Mouse (Mus musculus): ENCODE data around the gene Tmem161a. TPM values are rescaled to one million over a fixed set of nuclear protein-coding genes. Genes with fewer than 3 reads are reported as not detected.
"Not testable (repeated sequence)": the region's sequence is repeated elsewhere in the genome, so short reads cannot be mapped to it uniquely, and the experiment has no call there.

Tmem161a gene
- polyA plus RNA-seq, 1 experiment from 2014 or later: 55.7 TPM

- Histone ChIP-seq H3K9me3 (no peaks in the 10 kb centered on the region), H3K4me2 (replicated peaks) (peak within 1 kb of the TSS; percentile 90), H3K27me3 (replicated peaks) (peaks cover 13% of the 10 kb centered on the region), H3K9ac (peak within 1 kb of the TSS; percentile 61), H3K27ac (no peak within 1 kb of the TSS), H3K36me3 (no peaks in the 10 kb centered on the region), H3K4me3 (peak within 1 kb of the TSS; percentile 50), H3K4me1 (peaks cover 6% of the 10 kb centered on the region)
- peak; percentile 99 for ATAC-seq (ENCODE audit: low FRiP score, low read depth)
- WGBS: under 1% methylated on average over 66 of the region's 66 CpGs
These were observed 40.2 kb downstream of the Tmem161a start, which contains the start of gene Slc25a42 for GRCm38 (mm10) chr8:70212112-70213055. Slc25a42 (minus strand) TSS chr8:70212305.

GRCm38 (mm10) chr8:70214411-70214810, 42.3 kb downstream of the Tmem161a start:
- Histone ChIP-seq H3K4me1 (peaks cover 6% of the 10 kb centered on the region), H3K4me3 (no peak overlapping the region), H3K27ac (no peak overlapping the region), H3K27me3 (replicated peaks) (peaks cover 13% of the 10 kb centered on the region), H3K9ac (no peak overlapping the region), H3K36me3 (no peaks in the 10 kb centered on the region), H3K4me2 (replicated peaks) (no peak overlapping the region), H3K9me3 (no peaks in the 10 kb centered on the region)
- WGBS: 70% methylated on average over 3 of the region's 3 CpGs
- ATAC-seq (ENCODE audit: low FRiP score, low read depth): no peak

- Histone ChIP-seq H3K9ac (no peak overlapping the region), H3K36me3 (no peaks in the 10 kb centered on the region), H3K4me3 (no peak overlapping the region), H3K27ac (no peak overlapping the region), H3K27me3 (replicated peaks) (peaks cover 13% of the 10 kb centered on the region), H3K9me3 (no peaks in the 10 kb centered on the region), H3K4me2 (replicated peaks) (no peak overlapping the region), H3K4me1 (peaks cover 6% of the 10 kb centered on the region)
- no peak for ATAC-seq (ENCODE audit: low FRiP score, low read depth)
- 73% methylated on average over 5 of the region's 5 CpGs for WGBS
These were observed 42.9 kb downstream of the Tmem161a start for GRCm38 (mm10) chr8:70215092-70215491.

- H3K27ac ChIP-seq; H3K4me3 ChIP-seq; H3K9ac ChIP-seq; H3K4me1 ChIP-seq; ATAC-seq (ENCODE audit: low FRiP score, low read depth); H3K4me2 ChIP-seq (replicated peaks); H3K27me3 ChIP-seq (replicated peaks); H3K9me3 ChIP-seq; H3K36me3 ChIP-seq: not testable (repeated sequence)
- 77% methylated on average over 3 of the region's 3 CpGs for WGBS
These were observed 44.0 kb downstream of the Tmem161a start for GRCm38 (mm10) chr8:70216161-70216560.

- ATAC-seq (ENCODE audit: low FRiP score, low read depth): no peak
- Histone ChIP-seq H3K4me1 (peaks cover 2% of the 10 kb centered on the region), H3K9me3 (no peaks in the 10 kb centered on the region), H3K27me3 (replicated peaks) (0 out of 2 replicates have a peak, but pooled peaks cover 3% of the 10 kb centered on the region), H3K27ac (no peak overlapping the region), H3K4me3 (no peak overlapping the region), H3K9ac (no peak overlapping the region), H3K4me2 (replicated peaks) (no peak overlapping the region), H3K36me3 (peaks cover 7% of the 10 kb centered on the region; the same call in 1 of the 2 replicates)
- WGBS: 85% methylated on average over 1 of the region's 1 CpGs
These were observed 44.4 kb downstream of the Tmem161a start for GRCm38 (mm10) chr8:70216566-70216965.

GRCm38 (mm10) chr8:70217441-70217840, 45.3 kb downstream of the Tmem161a start:
- H3K9me3 ChIP-seq: no peaks in the 10 kb centered on the region
- no peak overlapping the region for H3K4me2 ChIP-seq (replicated peaks)

GRCm38 (mm10) chr8:70219107-70219684, 47.0 kb downstream of the Tmem161a start:
- Histone ChIP-seq H3K27me3 (replicated peaks) (0 out of 2 replicates have a peak, but pooled peaks cover 3% of the 10 kb centered on the region), H3K4me3 (no peak overlapping the region), H3K4me1 (no peaks in the 10 kb centered on the region), H3K9ac (no peak overlapping the region), H3K36me3 (peaks cover 32% of the 10 kb centered on the region), H3K27ac (no peak overlapping the region), H3K9me3 (no peaks in the 10 kb centered on the region), H3K4me2 (replicated peaks) (no peak overlapping the region)
- WGBS: 67% methylated on average over 5 of the region's 5 CpGs
- no peak for ATAC-seq (ENCODE audit: low FRiP score, low read depth)

More at GRCm38 (mm10) chr8:70217441-70217840, 45.3 kb downstream of the Tmem161a start:
- Histone ChIP-seq H3K9ac (no peak overlapping the region), H3K27ac (no peak overlapping the region), H3K4me3 (no peak overlapping the region), H3K4me1 (no peaks in the 10 kb centered on the region; the same call in 1 of the 2 replicates), H3K27me3 (replicated peaks) (0 out of 2 replicates have a peak, but pooled peaks cover 3% of the 10 kb centered on the region), H3K36me3 (peaks cover 16% of the 10 kb centered on the region)
- ATAC-seq (ENCODE audit: low FRiP score, low read depth): no peak

- WGBS: 80% methylated on average over 8 of the region's 8 CpGs
- H3K9ac ChIP-seq: no peak overlapping the region
- ATAC-seq (ENCODE audit: low FRiP score, low read depth): no peak
- H3K4me3 ChIP-seq: no peak overlapping the region
- H3K4me1 ChIP-seq: no peaks in the 10 kb centered on the region
- 0 out of 2 replicates have a peak, but pooled peaks cover under 1% of the 10 kb centered on the region for H3K27me3 ChIP-seq (replicated peaks)
- H3K9me3 ChIP-seq: no peaks in the 10 kb centered on the region
- no peak overlapping the region for H3K4me2 ChIP-seq (replicated peaks)
- H3K27ac ChIP-seq: no peak overlapping the region
- H3K36me3 ChIP-seq: peaks cover 43% of the 10 kb centered on the region
These were observed 48.2 kb downstream of the Tmem161a start for GRCm38 (mm10) chr8:70220236-70220840.

- H3K4me3 ChIP-seq: no peak overlapping the region
- H3K27ac ChIP-seq: no peak overlapping the region
- no peak overlapping the region for H3K9ac ChIP-seq
- H3K4me1 ChIP-seq: no peaks in the 10 kb centered on the region
- H3K9me3 ChIP-seq: no peaks in the 10 kb centered on the region
- ATAC-seq (ENCODE audit: low FRiP score, low read depth): no peak
- 89% methylated on average over 3 of the region's 3 CpGs for WGBS
- H3K36me3 ChIP-seq: peaks cover 43% of the 10 kb centered on the region
- no peak overlapping the region for H3K4me2 ChIP-seq (replicated peaks)
- no peaks in the 10 kb centered on the region for H3K27me3 ChIP-seq (replicated peaks)
These were observed 48.8 kb downstream of the Tmem161a start for GRCm38 (mm10) chr8:70220911-70221310.

GRCm38 (mm10) chr8:70222041-70222440, 49.9 kb downstream of the Tmem161a start:
- Histone ChIP-seq H3K9me3 (no peaks in the 10 kb centered on the region), H3K36me3 (peaks cover 43% of the 10 kb centered on the region)

GRCm38 (mm10) chr8:70223341-70223740, 51.2 kb downstream of the Tmem161a start:
- Histone ChIP-seq H3K4me2 (replicated peaks) (no peak overlapping the region), H3K27me3 (replicated peaks) (no peaks in the 10 kb centered on the region), H3K27ac (no peak overlapping the region), H3K9ac (no peak overlapping the region), H3K36me3 (peaks cover 43% of the 10 kb centered on the region), H3K4me1 (peaks cover 8% of the 10 kb centered on the region; the same call in 1 of the 2 replicates), H3K4me3 (no peak overlapping the region), H3K9me3 (no peaks in the 10 kb centered on the region)
- no peak for ATAC-seq (ENCODE audit: low FRiP score, low read depth)
- WGBS: 49% methylated on average over 6 of the region's 6 CpGs

More at GRCm38 (mm10) chr8:70222041-70222440, 49.9 kb downstream of the Tmem161a start:
- 93% methylated on average over 12 of the region's 12 CpGs for WGBS
- Histone ChIP-seq H3K4me3 (no peak overlapping the region), H3K9ac (no peak overlapping the region), H3K4me1 (no peaks in the 10 kb centered on the region), H3K27ac (no peak overlapping the region), H3K4me2 (replicated peaks) (no peak overlapping the region), H3K27me3 (replicated peaks) (no peaks in the 10 kb centered on the region)
- ATAC-seq (ENCODE audit: low FRiP score, low read depth): no peak

GRCm38 (mm10) chr8:70227997-70228396, 55.8 kb downstream of the Tmem161a start:
- 29% methylated on average over 4 of the region's 4 CpGs for WGBS
- peak; percentile 17; the same call in 1 of the 2 replicates for ATAC-seq (ENCODE audit: low FRiP score, low read depth)

More at GRCm38 (mm10) chr8:70227997-70228396, 55.8 kb downstream of the Tmem161a start:
- H3K4me2 ChIP-seq (replicated peaks): no peak overlapping the region
- no peak overlapping the region for H3K27ac ChIP-seq
- H3K27me3 ChIP-seq (replicated peaks): no peaks in the 10 kb centered on the region
- H3K4me1 ChIP-seq: peaks cover 14% of the 10 kb centered on the region
- no peak overlapping the region; the same call in 1 of the 2 replicates for H3K9ac ChIP-seq
- H3K4me3 ChIP-seq: no peak overlapping the region
- peaks cover 46% of the 10 kb centered on the region for H3K36me3 ChIP-seq
- no peaks in the 10 kb centered on the region for H3K9me3 ChIP-seq

Data from neural tube, embryonic 12.5 days (tissue).